Mouse (Mus musculus): ENCODE results near the gene Eef1a2. TPM values are rescaled to one million over a fixed set of nuclear protein-coding genes. Genes with fewer than 3 reads are reported as not detected.

The Eef1a2 gene
- polyA plus RNA-seq, 1 experiment: 0.48 TPM

DNA sequence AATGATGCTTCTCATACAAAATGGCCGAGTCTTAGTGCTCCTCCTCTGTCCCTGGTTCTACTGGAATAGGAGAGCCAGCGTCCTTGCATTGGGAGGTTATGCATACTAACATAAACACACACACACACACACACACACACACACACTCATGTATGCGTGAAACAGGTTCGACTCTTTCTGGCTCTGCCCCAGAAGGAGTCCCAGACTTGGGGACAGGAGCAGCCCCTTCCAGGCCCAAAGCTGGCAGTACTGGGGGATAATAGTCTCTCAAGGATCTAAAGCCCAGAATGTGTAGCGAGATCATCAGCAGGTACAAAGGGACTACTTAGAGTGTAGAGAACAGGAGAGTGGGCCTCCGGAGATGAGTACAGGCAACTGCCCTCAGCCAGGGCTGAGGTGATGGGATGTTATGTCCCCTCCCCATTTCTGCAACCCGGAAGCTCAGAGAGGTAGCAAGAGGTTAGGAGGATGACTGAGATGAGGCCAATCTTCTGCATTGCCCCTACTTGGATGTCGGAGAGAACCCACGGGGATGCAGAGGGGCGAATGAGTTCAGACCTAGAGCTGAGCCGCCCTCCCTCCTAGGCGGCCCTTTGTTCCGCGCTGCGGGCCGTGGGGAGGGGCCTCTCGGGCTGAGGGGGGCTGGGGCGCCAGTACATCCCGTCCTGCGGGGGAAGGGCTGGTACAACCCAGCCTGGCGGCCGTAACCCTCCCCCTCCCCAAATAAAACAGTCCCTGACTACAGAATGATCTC is 22.8 kb downstream of the Eef1a2 start:
- no peak for DNase-seq (ENCODE audit: low spot score)

DNA sequence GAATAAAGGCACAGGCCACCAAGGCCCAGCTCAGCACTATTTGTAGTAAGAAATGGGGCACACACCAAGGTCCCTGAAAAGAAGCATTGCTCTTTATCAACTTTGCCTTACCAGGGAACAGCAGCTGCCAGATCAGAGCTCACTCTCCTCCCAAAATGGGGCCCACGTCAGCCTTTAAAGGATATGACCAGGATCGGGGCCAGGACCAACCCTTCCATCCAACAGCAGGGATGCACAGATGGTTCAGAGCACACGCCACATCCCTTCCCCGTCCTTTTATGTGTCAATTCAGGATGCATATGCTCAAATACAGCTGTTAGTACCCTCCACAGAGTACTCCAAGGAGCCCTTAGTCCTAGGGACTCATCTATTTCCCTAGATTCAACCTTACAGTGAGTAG is 26.6 kb downstream of the Eef1a2 start:
- DNase-seq (ENCODE audit: low spot score): no peak

DNA sequence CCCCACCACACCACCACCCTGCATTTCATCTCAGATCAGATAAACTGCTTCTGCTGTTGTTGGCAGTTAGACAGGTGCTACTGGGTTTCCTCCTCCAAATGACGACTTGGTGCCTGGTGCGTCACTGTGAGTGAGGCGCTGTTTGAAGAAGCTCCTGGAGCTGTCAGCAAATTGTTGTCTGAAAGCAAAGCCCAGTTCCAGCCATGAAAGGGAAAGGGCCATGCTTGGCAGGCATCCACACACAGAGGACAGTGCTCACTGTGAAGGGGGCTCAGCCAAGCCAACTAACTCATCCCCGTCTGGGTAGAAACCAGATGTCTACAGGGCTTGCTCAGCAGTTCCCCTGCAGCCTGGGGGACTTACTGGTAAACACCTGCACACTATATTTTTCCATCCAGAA is 27.9 kb downstream of the Eef1a2 start:
- no peak for DNase-seq (ENCODE audit: low spot score)

DNA sequence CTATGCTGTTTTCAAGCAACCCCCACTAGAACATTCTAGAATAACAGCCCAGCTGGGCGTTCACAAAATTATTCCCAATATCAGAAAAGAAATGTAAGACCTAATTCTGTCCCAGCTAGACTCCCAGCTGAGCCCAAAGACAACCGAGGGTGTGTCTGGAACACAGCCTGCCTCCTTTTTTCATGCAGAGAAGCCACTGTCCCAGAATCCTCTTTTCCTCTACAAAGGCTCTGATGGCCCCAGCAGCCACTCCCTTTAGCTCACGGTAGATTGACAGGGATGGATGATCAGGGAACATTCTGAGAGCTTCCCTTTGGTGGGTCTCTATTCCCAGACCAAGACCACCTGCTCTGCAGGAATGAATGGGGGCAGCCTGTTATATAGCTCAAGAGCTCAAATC is 29.0 kb downstream of the Eef1a2 start:
- no peak for DNase-seq (ENCODE audit: low spot score)

DNA sequence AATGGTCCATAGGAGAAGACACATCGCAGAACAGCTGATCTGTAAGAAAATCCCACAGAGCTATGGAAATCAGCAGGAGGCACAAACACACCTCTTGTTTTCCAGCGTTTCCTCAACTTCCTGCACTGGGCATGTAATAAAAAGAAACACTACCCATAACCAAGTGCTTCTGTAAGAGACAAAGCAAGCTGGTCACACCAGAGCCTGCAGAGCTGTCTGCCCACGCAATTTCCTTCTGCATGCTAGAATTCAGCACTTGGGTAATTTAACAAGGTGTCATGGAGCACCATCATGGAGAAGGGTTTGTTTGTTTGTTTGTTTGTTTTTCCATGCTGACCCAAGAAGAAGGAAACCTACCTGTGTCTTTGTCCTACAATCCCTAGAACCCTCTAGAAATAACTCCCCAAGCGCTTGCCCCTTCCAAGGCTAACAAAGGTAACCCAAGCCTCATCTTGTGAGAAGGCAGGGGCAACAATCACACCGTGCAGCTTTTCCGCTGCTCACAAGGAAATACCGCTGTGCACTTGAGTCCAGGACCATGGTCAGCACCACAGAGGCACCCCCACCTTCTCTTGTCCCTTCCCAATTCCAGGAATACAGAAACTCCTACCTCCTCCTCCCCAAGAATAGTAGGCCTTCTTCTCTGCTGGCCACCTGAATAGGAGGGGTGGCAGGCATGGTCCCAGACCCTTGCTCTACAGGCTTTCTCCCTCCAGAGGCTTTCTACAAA is 30.9 kb downstream of the Eef1a2 start:
- DNase-seq (ENCODE audit: low spot score): no peak

DNA sequence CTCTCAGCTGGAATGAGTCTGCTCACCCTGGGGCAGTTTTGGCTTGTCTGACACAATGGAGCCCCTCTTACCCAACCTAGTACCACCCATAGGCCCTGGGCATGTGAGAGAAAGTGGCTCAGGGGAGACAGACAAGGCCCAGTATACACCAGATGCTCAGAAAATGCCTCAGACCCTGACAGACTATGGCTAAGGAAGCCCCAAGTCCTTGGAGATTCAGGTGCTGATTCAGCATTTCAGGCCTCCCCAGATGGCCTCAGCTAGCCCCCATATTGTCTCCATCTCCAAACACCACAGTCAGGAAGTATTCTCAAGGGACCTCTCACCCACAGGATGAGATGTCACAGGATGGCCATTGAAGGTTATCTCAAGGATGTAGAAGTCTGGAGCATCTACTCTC is 34.2 kb downstream of the Eef1a2 start:
- DNase-seq (ENCODE audit: low spot score): no peak

DNA sequence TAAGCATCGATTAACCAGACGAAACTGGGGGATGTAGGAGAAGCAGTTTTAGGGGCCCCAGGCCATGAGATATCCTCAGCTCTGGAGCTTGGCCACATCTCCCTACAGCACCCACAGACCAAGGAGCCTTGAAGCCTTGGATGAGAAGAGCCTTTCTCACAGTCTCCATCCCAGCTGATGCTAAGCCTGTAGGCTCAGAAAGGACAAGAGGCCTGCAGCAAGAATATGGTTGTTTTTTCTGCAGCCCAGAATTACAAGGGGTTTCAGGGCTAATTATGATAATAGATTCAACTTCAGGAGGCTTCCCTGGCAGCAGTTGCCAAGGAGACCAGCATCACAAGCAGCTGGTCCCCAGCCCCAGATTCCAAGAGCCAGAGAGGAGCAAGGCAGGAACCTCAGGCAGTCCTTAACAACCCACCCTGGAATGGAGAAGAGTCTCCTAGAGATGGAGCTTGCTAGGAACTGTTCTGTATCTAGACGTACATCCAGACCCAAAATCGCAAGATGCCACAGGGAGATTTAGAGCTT is 35.8 kb downstream of the Eef1a2 start:
- no peak for DNase-seq (ENCODE audit: low spot score)

DNA sequence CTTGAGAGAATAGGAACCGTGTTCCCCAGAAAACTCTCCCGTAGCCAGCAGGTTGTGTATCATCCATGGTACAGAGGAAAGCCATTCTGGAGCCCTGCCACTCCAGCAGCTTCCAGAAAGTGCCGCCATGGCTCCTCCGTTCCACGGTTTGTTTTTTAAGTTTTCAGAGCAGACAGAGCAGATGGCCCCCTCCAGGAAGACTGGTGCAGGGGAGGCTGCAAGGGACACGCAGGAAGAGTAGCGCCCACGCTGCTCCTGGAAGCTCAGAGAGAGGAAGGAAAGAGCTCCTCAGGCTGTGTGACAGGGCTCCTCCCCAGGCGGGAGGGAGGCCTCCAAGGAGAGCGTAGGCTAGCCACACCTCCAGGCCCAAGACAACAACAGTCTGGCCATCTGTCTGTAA is 36.9 kb downstream of the Eef1a2 start:
- DNase-seq (ENCODE audit: low spot score): no peak

DNA sequence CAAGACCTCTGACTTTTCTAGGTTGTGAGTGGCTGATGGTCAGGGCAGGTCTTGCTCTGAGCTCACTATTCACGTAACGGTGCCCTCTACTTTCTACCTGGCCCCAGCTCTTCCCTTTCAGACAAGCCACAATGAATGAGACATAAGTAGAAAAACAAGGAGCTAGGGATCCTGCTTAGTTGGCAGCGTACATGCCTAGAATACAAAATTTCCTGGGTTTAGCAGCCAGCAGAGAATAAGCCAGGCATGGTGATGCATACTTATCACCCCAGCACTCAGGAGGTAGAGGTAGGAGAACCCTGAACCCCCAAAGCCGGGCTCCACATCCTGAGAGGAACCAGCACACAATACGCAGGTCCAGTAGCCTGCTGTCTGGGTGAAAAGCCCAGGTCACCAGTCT is 40.4 kb downstream of the Eef1a2 start:
- DNase-seq (ENCODE audit: low spot score): no peak

DNA sequence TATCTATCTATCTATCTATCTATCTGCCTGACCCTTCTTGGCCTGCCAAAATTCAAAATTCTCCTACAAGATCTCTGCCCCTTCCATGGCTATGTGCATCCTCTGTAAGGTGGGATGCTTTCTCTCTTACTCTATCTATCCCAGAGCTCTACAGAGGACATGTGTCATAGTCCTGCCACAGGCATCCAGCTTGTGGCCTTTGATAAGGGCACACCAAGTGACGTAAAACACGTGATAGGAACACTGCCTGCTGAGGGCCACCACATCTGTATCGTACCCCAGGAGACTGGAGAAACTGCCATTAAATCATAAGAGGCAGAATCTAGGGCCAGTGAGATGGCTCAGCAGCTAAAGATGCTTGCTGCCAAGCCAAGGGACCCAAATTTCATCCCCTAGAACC is 41.4 kb downstream of the Eef1a2 start:
- no peak for DNase-seq (ENCODE audit: low spot score)

DNA sequence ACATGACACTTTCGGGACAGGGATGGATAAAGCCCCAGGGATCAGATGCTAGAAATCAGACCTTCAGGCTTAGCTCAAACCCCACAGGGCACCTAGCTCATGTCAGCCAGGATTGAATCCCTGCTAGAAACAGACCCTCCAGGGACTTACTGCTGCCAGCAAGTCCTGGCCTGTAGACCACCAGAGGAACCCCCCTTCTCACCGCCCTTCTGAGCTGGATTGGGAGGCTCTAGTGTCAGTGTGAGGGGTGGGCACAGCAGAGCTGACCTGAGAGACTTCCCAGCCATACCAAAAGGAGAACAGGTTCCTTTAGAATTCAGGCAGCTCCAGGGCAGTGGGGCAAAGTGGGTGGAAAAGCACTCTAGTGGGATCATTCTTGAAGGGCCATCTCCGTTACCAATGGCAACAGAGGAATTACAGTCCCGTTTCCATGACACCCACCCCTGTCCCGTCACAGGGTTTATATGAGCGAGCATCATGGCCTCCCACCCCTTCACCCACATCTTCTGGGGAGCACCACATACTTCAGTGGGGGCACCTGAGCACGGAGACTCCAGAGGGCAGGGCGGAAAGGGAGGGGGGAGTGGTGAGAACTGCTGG is 43.0 kb downstream of the Eef1a2 start:
- no peak for DNase-seq (ENCODE audit: low spot score)

DNA sequence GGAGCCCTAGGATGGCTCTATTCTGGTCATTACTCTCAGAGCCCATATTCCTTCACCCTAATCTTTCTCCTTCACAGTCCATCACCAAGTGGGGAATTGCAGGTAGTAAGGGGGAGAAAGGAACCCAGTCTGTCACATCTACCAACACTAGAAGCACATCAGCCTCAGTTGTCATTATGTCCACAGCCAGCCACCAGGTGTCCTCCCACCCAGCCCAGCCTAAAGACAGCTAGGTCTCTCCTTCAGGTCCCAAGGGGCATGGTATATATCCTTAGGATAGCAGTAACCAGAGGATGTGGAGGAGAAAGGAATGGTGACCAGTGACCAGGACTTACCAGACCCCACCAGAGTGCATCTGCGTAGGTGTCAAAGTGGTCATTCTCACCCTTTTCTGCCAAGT is 45.1 kb downstream of the Eef1a2 start:
- no peak for DNase-seq (ENCODE audit: low spot score)

DNA sequence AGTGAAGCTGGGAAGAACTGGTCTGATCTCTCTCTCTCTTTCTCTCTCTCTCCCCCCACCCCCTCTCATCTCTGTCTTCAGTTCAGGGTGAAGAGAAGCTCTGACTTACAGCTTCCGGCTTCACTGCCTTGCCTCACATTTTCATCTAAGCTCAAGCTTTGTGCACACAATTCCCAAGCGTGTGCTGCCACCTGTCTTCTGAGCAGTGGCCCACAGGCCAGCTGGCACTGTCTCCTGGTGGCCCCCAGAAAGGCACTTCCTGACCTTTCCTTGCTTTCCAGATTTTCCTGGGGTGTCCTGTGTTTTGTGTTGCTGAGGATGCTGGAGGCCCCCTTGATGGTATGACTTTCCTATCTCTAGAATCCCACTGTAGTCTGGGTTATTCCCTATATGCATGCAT is 52.7 kb downstream of the Eef1a2 start:
- DNase-seq (ENCODE audit: low spot score): no peak

DNA sequence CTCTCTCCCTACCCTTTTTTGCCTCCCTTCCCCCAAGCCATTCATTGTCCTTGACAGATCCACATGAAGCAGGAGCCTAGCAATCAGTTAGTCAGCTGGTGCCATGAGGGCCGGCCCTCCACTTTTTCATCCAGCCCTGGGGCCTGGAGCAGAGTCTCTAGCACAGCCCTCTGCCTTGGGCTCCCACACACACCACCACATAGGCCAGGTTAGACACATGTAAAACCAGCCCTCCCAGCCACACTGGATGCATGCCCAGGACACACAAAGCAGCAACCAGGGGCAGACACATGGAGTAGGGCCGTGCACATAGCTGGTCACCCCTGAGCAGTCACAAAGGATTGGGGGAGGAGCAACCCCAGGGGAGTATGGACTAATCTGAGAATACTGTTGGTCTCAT is 54.7 kb downstream of the Eef1a2 start:
- DNase-seq (ENCODE audit: low spot score): no peak

DNA sequence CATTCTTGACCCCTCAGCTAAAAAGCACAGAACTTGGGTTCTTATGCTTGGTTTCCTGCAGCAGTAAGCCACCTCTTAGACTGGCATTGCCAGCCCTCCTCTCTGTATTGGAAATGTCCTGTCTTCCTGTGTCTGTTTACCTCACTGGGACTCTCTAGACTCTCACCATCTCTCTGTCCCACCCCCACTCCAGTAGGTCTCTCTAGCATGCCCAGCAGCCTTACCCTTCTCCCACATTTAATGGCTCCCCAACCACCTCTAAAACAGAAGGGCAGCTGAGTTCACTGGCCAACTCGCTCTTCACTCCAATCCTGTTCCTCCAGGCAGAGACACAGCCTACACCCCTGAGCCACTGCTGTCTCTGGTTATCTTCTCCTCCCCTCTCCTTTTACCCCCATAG is 55.2 kb downstream of the Eef1a2 start:
- DNase-seq (ENCODE audit: low spot score): no peak

DNA sequence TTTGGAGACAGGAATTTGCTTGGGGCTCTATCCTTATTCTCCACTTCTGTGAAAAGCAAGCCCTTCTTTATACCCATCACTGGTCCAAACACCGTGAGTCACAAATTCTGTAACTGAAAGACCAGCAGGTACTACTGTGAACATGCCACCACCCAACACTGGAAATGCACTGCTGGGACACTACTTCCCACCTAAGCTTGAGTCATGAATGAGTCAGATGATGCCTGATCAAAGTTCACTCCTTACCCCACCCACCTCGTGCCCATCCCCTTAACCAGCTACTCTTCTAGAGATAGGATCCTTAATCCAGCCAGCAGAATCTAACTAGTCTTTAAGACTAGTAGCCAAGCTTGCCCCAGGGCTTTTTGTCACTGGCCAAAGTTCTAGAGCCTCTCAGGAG is 56.7 kb downstream of the Eef1a2 start:
- DNase-seq (ENCODE audit: low spot score): no peak

Other genes with a start within 250 kb of the Eef1a2 start
- 40.2 and 41.6 TPM in 2 replicates for gene Ythdf1, start 236.1 kb downstream of the Eef1a2 start, polyA plus RNA-seq (2012; rRNA removed)
- gene Birc7, start 228.0 kb downstream of the Eef1a2 start, polyA plus RNA-seq (2012; rRNA removed): not detected in 2 replicates
- gene Nkain4, start 202.3 kb downstream of the Eef1a2 start, polyA plus RNA-seq (2012; rRNA removed): 50.7 and 72.3 TPM in 2 replicates
- gene Arfgap1, start 189.8 kb downstream of the Eef1a2 start, polyA plus RNA-seq (2012; rRNA removed): 68.7 and 77.1 TPM in 2 replicates
- gene Col20a1, start 170.5 kb downstream of the Eef1a2 start, polyA plus RNA-seq (2012; rRNA removed): 4.1 and 4.5 TPM in 2 replicates
- 0.03 TPM in 2 replicates for gene Chrna4, start 113.5 kb downstream of the Eef1a2 start, polyA plus RNA-seq (2012; rRNA removed)
- 0.07 and 0.12 TPM in 2 replicates for gene Kcnq2, start 21.7 kb downstream of the Eef1a2 start, polyA plus RNA-seq (2012; rRNA removed)
- 116 and 147 TPM in 2 replicates for gene Ppdpf, start 30.2 kb upstream of the Eef1a2 start, polyA plus RNA-seq (2012; rRNA removed)
- 0.04 and 0.07 TPM in 2 replicates for gene Ptk6, start 45.8 kb upstream of the Eef1a2 start, polyA plus RNA-seq (2012; rRNA removed)
- gene Srms, start 56.2 kb upstream of the Eef1a2 start, polyA plus RNA-seq (2012; rRNA removed): 0.49 and 0.51 TPM in 2 replicates
- gene Fndc11, start 63.0 kb upstream of the Eef1a2 start, polyA plus RNA-seq (2012; rRNA removed): 0.23 and 0.27 TPM in 2 replicates
- 10.9 and 11.4 TPM in 2 replicates for gene Helz2, start 85.0 kb upstream of the Eef1a2 start, polyA plus RNA-seq (2012; rRNA removed)
- gene Gmeb2, start 131.0 kb upstream of the Eef1a2 start, polyA plus RNA-seq (2012; rRNA removed): 18.1 and 21.0 TPM in 2 replicates
- 1.1 and 1.3 TPM in 2 replicates for gene Stmn3, start 157.5 kb upstream of the Eef1a2 start, polyA plus RNA-seq (2012; rRNA removed)
- gene Rtel1, start 162.7 kb upstream of the Eef1a2 start, polyA plus RNA-seq (2012; rRNA removed): 42.1 and 55.2 TPM in 2 replicates
- 36.7 and 41.9 TPM in 2 replicates for gene Zgpat, start 207.9 kb upstream of the Eef1a2 start, polyA plus RNA-seq (2012; rRNA removed)
- 67.5 and 73.0 TPM in 2 replicates for gene Arfrp1, start 208.4 kb upstream of the Eef1a2 start, polyA plus RNA-seq (2012; rRNA removed)
- gene Lime1, start 223.1 kb upstream of the Eef1a2 start, polyA plus RNA-seq (2012; rRNA removed): 26.6 and 36.3 TPM in 2 replicates

Data from urinary bladder, adult 2 months (tissue).